Mouse (Mus musculus): ENCODE data around the gene Ccdc27.

The Ccdc27 gene

DNA sequence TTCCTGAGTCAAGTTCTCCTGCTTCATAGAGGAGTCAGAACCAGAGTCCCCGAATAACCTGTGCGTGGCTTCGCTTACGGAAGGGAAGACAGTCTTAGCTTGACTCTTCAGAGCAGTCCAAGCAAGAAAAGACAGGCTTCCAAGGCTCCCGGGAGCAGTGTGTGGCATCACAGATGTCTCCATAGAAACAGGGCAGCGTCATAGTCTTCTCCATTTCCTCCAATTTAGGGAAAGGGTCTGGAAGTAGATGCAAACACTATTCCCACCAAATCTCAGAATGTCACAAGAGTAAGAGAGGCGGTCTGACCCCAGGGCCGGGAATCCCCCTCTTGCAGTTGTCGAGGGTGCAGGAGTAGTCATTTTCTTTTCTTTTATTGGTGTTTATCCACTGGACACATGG is at the start of gene Ccdc27:
Ccdc27 (minus strand) TSS at position 101 of the 400 bp plus-strand sequence.
- in situ Hi-C loops (cut with MboI, MseI), result no loop called here

DNA sequence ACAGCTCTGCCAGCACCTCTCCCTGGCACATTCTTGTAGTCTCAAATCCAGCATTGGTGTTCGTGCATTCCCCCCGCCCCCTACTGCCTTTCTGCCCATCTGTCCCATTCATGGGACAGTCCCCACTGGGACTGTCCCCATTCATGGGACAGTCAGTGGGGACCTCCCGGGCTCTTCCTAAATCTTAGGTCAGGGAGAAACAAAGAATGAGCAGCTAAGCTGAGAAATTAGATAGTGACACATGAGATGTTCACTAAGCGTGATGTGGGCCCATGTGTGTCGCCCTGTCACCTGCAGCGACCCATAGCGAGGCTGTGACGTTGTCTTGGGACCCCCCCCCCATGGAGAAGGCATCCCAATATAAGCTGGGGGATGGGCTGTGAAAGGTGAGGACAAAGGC is 48.9 kb upstream of the Ccdc27 start:
- in situ Hi-C loops (cut with MboI, MseI), result no loop called here

DNA sequence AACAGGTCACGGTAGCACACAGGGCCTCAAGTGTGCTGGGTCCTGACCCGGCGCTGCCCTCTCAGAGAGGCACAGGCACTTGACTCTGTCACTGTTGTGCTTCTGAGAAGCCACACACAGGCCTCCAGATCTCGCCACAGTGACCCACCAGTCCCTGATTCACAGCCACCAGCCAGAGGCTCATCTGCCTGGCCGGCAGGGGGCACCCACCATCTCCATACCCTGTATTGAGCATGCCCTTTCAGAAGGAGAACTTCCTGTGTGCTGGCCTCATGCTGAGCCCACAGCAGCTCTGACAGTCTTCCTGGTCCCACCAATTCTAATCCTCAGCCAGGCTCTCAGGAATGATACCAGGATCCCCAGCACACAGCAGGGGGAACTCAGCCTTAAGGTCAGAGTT is 46.7 kb upstream of the Ccdc27 start:
- in situ Hi-C loops (cut with MboI, MseI), result no loop called here

DNA sequence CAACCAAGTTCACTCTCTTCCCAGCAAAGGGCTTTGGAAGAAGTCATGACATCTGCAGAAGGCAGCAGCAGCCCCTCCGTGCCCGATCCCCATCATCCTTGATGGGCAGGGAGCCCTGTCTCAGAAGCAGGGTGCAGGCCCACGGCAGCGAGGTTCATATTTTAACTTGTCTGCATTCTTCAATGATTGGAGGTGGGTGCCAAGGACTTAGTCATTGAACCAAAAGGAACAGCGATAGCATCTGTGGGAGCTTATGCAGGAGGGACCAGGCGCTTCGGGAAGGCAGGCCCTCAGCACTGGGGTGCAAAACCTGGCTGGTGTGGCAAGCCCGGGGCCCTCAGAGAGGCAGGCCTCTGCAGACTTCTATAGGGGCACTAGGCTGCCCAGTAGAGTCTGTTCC is 44.0 kb upstream of the Ccdc27 start:
- in situ Hi-C loops (cut with MboI, MseI), result no loop called here

DNA sequence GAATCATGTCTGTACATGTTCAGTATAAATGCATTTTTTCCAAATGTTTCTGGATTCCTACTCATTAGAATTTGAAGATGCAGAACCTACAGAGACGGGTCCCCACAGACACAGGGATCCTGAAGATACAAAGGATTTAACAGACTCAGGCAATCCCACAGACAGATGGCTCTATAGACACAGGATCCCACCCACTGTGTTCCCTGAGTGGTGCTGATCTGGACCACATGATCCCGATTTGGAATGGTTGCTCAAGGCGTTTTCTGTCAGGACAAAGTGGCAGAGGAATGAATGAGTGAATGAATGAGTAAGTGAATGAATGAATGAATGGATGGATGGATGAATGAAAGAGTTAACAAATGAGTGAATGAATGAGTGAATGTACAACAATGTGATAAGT is 43.4 kb upstream of the Ccdc27 start:
- in situ Hi-C loops (cut with MboI, MseI), result no loop called here

DNA sequence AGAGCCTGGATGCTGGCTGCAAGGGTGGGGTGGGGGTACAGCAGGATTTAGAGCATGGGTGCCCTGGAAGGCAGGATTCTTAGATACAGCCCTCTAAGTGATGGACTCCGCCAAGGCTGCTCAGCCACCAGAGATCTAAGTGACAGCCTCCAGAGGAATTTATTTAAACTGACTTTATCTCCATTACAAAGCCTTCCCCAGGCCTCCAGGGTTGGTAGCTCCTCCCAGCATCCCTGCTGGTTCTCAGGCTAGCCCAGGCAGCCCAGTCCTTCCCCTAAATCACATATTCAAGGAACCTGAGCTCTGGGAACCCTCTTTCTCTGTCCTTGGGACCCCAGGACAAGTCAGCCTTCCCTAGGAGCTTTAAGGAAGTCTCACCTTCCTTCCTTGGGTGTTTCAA is 39.5 kb upstream of the Ccdc27 start:
- in situ Hi-C loops (cut with MboI, MseI), result no loop called here

DNA sequence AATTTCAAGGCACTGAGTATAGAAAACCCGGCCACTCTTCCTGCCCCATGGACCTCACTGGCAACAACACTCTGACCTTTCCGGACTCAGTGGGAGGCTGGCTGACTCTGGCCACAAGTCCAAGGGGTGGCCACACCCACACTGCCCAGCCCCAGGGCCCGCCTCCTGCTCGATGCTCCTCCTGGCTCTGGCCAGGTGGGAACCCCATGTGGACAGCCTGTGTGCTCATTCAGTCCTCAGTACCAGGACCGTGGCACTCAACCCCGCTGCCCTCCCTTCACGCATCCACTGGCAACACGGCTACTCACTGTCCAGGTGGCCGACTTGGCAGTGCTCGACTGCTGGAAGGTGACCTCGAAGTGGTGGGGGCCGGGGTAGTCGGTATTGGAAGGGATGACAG is 38.5 kb upstream of the Ccdc27 start:
- in situ Hi-C loops (cut with MboI, MseI), result no loop called here

DNA sequence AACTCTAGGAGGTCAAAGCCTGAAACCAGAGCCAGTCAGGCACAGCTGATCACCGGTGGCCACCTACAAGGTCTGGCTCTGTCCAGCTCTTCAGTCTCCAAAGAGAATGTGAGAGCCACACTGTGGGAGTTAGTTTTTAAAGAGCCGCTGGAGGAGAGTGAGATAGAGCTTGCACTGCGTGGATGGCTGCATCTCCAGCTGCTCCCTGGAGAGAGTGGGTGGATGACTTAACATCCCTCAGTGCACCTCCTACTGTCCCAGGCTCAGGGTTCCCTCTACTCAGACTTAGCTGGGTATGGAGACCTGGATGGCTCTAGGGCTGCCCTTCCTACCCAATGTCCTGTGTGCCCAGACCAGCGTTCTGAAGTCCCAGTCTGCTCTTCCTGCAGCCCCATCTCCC is 37.7 kb upstream of the Ccdc27 start:
- in situ Hi-C loops (cut with MboI, MseI), result no loop called here

DNA sequence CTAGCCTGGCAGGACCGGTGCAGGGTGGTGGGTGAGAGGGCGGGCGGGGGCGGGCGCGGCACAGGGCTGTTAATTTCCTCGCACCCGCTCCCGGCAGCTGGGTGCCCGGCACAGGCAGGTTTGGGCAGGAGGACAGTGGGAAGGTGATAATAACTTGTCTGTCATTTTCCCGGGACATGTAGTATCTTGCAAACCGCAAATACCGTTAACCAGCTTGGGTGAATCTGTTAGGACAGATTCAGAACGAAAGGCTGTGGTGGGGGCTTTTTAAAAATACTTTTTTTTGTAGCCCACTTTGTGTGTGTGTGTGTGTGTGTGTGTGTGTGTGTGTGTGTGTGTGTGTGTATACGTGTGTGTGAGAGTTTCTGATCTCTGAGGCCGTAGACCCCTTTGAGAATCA is 29.5 kb upstream of the Ccdc27 start:
- in situ Hi-C loops (cut with MboI, MseI), result no loop called here

DNA sequence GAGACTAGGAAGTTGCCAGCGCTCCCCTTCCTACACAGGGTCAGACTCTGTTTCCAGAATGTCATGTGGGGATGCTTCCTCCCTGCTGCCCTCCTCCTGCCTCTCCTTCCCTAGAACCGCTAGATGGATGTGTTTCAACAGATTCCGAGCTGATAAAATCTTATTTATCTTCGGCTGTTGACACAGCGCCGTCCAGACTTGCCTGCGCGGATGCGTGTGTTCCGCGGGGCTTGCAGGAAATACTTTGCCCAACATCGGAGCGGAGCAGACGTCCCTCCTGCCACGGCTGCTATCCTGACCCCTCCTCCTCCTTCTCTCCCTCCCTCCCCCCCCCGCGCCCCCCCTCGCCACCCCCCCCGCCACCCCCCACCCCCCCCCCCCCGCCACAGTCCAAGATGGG is 29.0 kb upstream of the Ccdc27 start:
- in situ Hi-C loops (cut with MboI, MseI), result no loop called here

DNA sequence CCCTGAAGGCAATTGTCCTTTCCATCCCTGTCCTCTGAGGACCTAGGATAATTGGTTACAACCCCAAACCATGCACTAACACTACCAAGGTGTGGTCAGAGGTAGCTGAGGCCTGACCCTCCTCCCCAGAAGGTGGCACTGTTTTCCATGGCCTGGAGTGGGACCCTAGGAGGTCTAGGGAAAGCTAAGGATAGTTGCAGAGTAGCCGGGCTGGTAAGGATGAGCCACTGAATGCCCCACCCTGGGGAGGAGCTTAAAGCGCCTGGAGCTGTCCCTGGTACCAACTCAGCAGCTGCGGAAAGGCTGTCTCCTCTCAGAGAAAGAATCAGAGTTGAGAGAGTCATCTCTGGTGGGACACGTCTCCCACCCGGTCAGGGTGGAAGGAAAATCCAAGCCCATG is 28.4 kb upstream of the Ccdc27 start:
- in situ Hi-C loops (cut with MboI, MseI), result no loop called here

DNA sequence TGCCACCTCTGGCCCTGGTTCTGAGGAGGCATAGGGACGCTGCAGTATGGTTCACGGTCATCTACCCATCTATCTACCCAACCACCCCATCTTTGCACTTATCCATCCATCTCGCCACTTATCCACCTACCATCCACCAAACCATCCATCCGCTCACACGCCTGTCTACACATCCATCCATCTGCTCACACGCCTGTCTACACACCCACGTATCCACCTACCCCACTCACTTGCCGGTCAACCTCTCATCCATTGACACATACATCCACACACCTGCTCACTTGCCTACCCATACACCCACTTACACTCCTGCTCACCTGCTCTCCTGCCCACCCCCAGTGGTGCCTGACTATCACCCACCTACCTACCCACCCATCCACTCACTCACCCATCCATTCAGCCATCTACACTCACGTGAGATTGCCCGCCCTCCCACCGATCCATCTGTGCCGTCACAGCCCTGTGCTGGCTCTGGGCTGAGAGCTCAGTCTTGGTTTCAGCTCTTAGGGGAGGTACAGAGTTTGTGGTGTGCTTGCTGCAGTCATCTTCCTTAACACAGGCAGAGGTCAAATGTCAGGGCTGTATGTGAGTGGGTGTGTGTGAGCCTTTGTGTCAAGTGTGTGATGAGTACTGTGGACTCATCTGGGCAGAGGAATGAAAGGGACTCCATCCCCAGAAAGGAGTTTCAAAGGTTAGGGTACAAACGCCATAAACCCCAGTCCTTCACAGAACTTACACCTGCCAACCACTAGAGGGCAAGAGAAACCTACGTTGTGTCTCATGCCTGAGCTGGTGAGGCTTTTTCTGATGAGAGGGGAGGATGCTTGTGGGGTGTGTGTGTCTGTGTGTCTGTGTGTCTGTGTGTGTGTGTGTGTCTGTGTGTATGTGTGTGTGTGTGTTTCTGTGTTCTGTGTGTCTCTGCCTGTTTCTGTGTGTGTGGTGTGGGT is 22.6 kb upstream of the Ccdc27 start:
- in situ Hi-C loops (cut with MboI, MseI), result loop anchor here (5.0 kb wide), 1 partner anchor 37 kb away; no protein-coding TSS in a partner anchor

DNA sequence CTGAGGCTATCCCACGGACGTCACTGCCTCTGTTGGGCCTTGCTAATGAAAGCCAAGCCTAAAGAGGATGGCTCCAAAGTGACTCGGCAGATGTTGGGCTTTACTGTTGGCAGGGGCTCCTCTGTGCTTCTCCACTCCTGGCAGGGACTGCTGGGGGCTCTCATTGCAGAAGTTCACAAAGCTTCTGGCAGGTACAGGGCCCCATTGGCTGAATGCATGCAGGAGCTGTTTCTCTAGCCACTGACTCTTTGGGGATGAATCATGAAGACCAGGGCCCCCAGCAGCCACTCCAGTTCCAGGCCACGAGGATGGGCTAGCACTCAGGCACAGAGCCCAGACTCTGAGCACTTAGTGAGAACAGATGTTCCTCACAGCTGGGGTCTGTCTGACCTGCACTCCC is 15.2 kb upstream of the Ccdc27 start:
- in situ Hi-C loops (cut with MboI, MseI), result no loop called here

DNA sequence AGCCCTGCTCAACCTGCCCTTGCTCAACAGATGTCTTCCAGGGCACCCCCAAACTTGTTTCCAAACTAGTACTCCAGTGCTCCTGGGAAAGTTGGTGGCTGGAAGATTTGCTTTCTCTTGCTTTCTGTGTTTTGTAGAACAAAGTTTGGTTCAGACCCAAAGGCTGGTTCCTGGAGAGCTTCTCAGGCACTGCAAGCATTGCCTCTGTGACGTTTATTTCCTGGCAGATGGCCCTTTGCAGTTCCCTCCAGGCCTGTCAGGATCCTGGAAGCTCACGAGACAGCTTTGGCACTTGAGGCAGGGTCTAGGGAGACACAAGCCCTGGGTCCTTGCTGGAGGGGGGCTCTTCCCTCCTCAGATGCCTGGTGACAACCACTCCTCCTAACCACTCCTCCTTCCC is 14.2 kb upstream of the Ccdc27 start:
- in situ Hi-C loops (cut with MboI, MseI), result no loop called here

DNA sequence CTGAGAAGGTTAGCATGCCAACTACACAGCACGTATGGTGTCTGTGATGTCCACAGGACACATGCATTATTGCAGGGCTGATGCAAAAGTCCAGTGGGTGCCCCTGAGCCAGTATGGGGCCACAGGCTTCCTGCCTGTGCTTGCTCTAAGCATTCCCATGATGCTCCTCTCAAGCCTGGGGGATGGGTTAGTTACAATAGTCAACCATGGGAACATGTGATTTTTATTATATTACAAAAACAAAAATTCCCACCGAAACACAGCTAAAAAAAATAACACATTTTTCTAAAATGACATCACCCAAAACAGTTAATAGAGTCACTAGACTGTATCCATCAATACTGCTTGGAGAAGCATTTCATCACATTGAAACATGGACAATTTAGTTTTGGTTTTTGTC is 13.6 kb upstream of the Ccdc27 start:
- in situ Hi-C loops (cut with MboI, MseI), result no loop called here

DNA sequence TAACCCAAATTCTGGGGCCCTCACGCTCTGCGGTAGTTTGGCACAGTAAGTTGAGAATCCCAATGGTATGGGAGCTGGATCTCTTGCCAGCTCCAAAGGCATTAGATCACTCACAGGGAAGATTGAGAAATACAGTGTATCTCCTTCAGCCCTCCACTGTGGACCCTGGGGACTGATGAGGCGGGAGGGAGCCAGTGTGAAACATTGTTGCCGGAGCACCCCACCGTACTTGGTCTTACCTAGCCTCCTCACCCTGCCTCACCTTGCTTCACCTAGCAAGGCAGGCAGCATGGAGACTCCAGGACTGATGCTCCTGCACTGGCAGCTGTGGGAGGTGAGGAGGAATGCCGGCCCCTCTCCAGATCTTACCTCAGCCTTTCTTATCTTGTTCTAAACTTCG is 13.0 kb upstream of the Ccdc27 start:
- in situ Hi-C loops (cut with MboI, MseI), result no loop called here

DNA sequence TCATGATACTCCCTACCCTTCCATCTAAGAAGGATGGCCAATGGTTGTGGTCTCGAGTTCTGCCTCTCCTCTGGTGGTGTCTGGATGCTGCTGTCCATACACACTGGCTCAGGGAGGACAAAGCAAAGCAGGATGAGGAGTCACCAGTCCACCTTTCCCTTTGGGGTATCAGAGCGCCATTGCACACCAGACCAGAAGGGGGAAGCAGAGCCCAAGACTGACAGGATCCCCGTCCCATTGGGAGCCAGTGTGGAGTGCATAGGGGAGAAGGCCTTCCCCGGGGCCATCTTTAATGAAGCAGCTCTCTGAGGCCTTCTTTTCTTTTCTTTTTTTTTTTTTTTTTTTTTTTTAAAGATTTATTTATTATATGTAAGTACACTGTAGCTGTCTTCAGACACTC is 10.6 kb upstream of the Ccdc27 start:
- in situ Hi-C loops (cut with MboI, MseI), result no loop called here

DNA sequence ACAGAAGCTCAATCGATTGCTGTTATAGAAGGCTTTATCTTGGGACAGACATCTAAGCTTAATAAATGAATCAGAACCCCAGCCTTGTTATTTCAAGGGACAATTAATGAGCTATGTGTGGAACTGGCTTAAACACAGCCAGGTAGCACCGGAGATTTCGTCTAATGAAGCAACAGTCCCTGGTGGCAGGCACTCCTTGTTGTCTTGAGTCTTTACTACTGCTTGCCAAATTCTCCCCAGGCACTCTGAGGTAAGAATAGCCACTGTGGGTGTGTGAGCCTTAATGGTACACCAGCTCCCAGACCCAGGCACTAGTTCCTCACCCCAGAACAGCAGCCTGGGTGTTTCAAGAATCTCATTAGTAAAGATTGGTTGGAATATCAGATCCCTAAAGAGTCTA is 8.9 kb upstream of the Ccdc27 start:
- in situ Hi-C loops (cut with MboI, MseI), result no loop called here

DNA sequence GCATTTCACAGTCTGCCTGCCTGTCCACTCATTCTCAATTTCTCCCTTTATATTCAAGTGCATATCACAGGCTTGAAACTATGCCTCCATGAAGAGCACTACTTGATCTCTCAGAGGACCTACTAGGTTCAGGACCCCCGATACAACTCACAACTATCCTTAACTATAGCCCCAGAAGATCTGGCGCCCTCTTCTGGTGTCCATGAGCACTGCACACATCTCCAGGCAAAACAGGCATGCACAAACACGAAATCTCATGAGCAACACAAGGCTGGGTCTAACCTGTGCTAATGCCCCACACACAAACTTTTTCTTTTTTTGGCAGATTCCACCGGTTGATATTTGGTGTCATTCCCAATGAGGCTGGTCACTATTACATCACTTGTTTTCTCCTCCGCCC is 3.4 kb upstream of the Ccdc27 start:
- in situ Hi-C loops (cut with MboI, MseI), result no loop called here

DNA sequence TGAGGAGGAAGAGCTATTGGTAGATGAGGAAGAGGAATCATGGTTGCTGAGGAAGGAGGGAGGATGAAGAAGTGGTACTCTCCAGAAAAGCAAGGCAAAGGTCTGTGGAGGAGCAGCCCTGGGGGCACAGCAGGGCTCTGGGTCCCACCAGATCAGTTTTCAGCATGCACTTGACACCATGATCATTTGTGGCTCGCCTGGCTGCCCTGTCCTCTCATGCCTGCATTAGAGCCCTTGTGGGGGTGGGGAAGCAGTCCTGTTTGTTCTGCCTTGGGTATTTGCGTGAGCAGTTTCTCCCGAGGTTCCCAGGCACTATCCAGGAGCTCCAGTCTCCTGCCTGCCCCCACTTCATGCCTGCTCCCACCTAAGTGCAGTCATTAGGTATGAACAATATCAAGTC is 5.4 kb downstream of the Ccdc27 start:
- in situ Hi-C loops (cut with MboI, MseI), result no loop called here

DNA sequence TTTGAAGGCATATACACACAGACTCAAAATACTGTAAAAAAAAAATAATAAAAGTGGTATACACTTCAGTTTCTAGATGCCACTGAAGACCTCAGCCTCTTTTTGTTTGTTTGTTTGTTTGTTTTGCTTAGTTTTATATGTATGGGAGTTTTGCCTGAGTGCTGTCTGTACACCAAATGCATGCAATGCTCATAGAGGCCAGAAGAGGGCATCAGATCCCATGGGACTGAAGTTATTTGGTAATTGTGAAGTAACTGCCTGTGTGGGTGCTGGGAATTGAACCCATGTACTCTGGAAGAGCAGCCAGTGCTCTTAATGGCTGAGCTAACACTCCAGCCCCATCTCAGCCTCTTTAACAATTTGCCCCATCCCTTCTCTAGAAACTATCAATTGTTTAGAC is 13.8 kb downstream of the Ccdc27 start:
- in situ Hi-C loops (cut with MboI, MseI), result no loop called here

DNA sequence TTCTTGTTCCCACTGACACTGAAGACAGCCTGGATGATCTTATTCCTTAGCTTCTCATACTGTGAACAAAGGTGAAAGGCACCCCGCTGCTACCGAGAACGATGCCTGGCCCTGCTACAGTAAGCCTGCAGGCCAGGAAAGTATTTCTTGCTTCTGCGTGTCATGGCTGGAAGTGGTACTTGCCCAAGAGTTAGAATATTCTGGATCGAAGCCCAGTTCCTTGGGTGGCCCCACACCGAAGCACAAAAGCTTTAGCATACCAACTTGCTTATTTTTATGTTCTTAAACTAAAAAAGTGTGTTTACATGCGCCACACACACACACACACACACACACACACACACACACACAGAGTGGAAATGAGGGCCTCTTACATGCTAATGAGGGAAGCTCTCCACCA is 14.4 kb downstream of the Ccdc27 start:
- in situ Hi-C loops (cut with MboI, MseI), result no loop called here

DNA sequence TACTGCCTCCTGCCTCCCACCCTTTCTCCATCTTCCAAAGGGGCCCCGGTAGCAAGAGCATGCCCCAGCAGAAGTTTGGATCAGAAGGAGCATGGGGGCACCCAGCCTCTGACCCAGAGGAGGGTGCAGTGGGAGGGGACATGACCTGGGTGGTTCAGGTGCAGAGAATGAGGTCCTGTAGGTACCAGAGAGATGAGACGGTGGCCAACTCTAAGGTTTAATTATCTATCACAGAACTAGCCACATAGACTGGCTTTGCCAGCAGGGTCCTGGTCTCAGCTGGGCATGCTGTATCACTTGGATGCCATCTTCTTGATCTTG is 16.1 kb downstream of the Ccdc27 start:
- in situ Hi-C loops (cut with MboI, MseI), result no loop called here

All from T-helper 1 cell (primary cell).